Mouse (Mus musculus): ENCODE measurements around the gene Gde1.

- no peak for TF ChIP-seq POLR2A (IDR thresholded peaks at IDR 0.05; ENCODE audit: borderline replicate concordance, low read depth, low read length)
- TF ChIP-seq CTCF (IDR thresholded peaks at IDR 0.05; ENCODE audit: low read depth, low read length), result no peak
Observed at GRCm38 (mm10) chr7:118751625-118752024, 46.0 kb upstream of the Gde1 start.

Data from bone marrow macrophage, adult 2 months (primary cell).